Mouse (Mus musculus): ENCODE measurements at regions not wholly inside any gene's neighbourhood (a gene's known extent, or its start where the extent isn't known, plus 50 kb on each side); places are given as distances from the start of the nearest gene placed in this dataset.

DNA sequence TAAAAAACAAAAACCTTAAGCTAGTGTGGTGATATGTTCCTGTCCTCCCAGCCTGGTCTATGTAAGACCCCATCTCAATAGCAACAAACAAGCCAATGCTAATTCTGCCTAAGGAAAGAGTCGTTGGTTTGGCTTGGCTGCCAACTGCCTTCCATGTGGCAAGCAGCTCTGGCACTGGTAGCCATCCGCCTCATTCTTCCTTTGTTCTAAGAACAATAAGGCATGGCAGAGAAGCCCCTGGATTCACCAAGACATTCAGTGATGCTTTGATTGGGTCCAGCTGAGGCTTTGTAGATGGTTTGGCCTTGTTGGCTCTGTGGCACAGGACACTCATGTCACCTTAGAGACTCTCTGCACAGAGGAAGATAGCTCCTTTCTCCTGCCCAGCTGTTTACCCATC lies 139.9 kb upstream of the Irx5 start:
- DNase-seq (ENCODE audit: low spot score) (no peak), ATAC-seq (no peak)
- Histone ChIP-seq H3K9me3 (ENCODE audit: low read length) (no peaks in the 10 kb centered on the region), H3K4me2 (replicated peaks; ENCODE audit: low read depth, low read length) (no peak overlapping the region), H3K9ac (replicated peaks; ENCODE audit: low read depth) (no peak overlapping the region), H3K4me3 (ENCODE audit: low read depth, low read length) (no peak overlapping the region), H3K27ac (ENCODE audit: low read length) (no peak overlapping the region), H3K36me3 (ENCODE audit: insufficient read depth, low read length) (no peaks in the 10 kb centered on the region), H3K4me1 (ENCODE audit: insufficient read depth, low read depth, low read length) (no peaks in the 10 kb centered on the region), H3K27me3 (replicated peaks; ENCODE audit: insufficient read depth, low read length) (no peaks in the 10 kb centered on the region)
- TF ChIP-seq EP300 (IDR thresholded peaks at IDR 0.05) (no peak), CTCF (IDR thresholded peaks at IDR 0.05) (no peak)
- WGBS = 77% methylated on average over 2 of the region's 2 CpGs

DNA sequence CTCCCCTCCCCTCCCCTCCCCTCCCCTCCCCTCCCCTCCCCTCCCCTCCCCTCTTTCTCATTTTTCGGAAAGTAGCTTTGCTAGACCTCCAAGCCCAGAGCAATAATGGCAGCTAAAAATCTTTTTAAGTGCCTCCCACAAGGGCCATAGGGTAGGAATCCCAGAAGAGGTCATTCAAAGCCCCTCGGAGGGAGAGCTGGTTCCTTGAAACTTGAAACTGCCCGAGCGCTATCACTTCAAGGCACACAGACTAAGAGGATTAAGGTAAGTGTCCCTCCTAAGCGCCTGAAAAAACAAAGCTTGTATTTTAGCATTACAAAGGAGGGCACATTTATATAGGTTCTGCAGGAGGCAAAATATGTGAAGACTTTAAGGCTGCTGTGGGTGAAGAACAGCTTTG lies 141.2 kb upstream of the Irx5 start:
- no peak overlapping the region for H3K4me2 ChIP-seq (replicated peaks; ENCODE audit: low read depth, low read length)
- no peak overlapping the region for H3K4me3 ChIP-seq (ENCODE audit: low read depth, low read length)
- WGBS = 5% methylated on average over 4 of the region's 5 CpGs
- no peaks in the 10 kb centered on the region for H3K4me1 ChIP-seq (ENCODE audit: insufficient read depth, low read depth, low read length)
- DNase-seq (ENCODE audit: low spot score) (no peak), ATAC-seq (no peak)
- no peak overlapping the region for H3K9ac ChIP-seq (replicated peaks; ENCODE audit: low read depth)
- no peaks in the 10 kb centered on the region for H3K9me3 ChIP-seq (ENCODE audit: low read length)
- no peaks in the 10 kb centered on the region for H3K36me3 ChIP-seq (ENCODE audit: insufficient read depth, low read length)
- no peak overlapping the region for H3K27ac ChIP-seq (ENCODE audit: low read length)
- TF ChIP-seq EP300 (IDR thresholded peaks at IDR 0.05) (no peak), CTCF (IDR thresholded peaks at IDR 0.05) (no peak)
- no peaks in the 10 kb centered on the region for H3K27me3 ChIP-seq (replicated peaks; ENCODE audit: insufficient read depth, low read length)

GRCm38 (mm10) chr8:92212786-92213535 lies 144.5 kb upstream of the Irx5 start:
- WGBS = 49% methylated on average over 14 of the region's 14 CpGs
- no peak for DNase-seq (ENCODE audit: low spot score)
- no peaks in the 10 kb centered on the region for H3K4me1 ChIP-seq (ENCODE audit: insufficient read depth, low read depth, low read length)
- H3K27ac ChIP-seq (ENCODE audit: low read length) = no peak overlapping the region
- no peak overlapping the region for H3K9ac ChIP-seq (replicated peaks; ENCODE audit: low read depth)
- no peak overlapping the region for H3K4me2 ChIP-seq (replicated peaks; ENCODE audit: low read depth, low read length)
- no peak overlapping the region for H3K4me3 ChIP-seq (ENCODE audit: low read depth, low read length)
- no peak for TF ChIP-seq CTCF (IDR thresholded peaks at IDR 0.05)
- no peaks in the 10 kb centered on the region for H3K36me3 ChIP-seq (ENCODE audit: insufficient read depth, low read length)
- H3K9me3 ChIP-seq (ENCODE audit: low read length) = no peaks in the 10 kb centered on the region
- no peaks in the 10 kb centered on the region for H3K27me3 ChIP-seq (replicated peaks; ENCODE audit: insufficient read depth, low read length)
- no peak for ATAC-seq

- Histone ChIP-seq H3K9me3 (ENCODE audit: low read length) (no peaks in the 10 kb centered on the region), H3K4me3 (ENCODE audit: low read depth, low read length) (no peak overlapping the region), H3K27me3 (replicated peaks; ENCODE audit: insufficient read depth, low read length) (no peaks in the 10 kb centered on the region), H3K4me2 (replicated peaks; ENCODE audit: low read depth, low read length) (no peak overlapping the region), H3K36me3 (ENCODE audit: insufficient read depth, low read length) (no peaks in the 10 kb centered on the region), H3K27ac (ENCODE audit: low read length) (no peak overlapping the region), H3K9ac (replicated peaks; ENCODE audit: low read depth) (no peak overlapping the region), H3K4me1 (ENCODE audit: insufficient read depth, low read depth, low read length) (no peaks in the 10 kb centered on the region)
- ATAC-seq (peak; percentile 75), DNase-seq (ENCODE audit: low spot score) (peak; percentile 65)
- WGBS = 22% methylated on average over 5 of the region's 5 CpGs
- no peak for TF ChIP-seq EP300 (IDR thresholded peaks at IDR 0.05)
- TF ChIP-seq CTCF (IDR thresholded peaks at IDR 0.05) = no peak
Observed at GRCm38 (mm10) chr8:92209081-92209480, 148.3 kb upstream of the Irx5 start.

DNA sequence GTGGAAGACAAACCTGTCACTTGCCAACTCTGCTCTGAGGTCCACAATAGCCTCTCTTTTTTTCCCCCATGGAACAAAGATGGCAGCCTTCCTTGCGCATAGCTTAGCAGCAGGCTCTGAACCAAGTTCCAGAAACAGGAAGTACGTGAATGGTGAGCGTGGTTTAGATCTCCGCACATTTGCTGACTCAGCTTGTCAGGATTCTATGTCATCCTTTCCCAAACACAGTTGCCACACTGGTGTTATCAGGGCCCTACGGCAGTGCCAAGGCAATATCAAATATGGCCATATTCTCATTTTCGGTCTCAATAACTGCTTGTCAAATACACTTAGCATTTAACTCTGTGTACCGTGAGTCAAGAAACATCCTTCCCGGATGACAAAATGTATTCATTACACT lies 161.8 kb upstream of the Irx5 start:
- H3K9me3 ChIP-seq (ENCODE audit: low read length) = no peaks in the 10 kb centered on the region

DNA sequence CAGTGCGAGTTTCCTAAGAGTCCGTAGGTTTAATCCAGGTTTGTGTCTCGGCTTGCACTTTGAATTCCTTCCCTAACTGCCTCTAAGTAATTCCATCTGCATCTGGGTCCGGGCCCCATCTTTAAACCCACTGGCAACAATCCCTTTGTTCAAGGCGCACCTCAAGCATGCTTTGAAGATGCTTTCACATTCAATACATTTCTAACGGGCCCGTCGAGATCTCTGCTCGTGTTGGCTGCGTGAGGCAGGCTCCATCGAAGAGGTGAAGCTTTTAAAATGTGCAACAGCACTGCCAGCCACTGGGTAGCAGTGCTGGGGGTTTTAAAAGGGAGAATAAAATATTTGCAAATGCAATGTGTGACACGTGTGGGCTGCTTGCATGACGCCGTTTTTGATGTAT lies 163.4 kb upstream of the Irx5 start:
- Histone ChIP-seq H3K9me3 (ENCODE audit: low read length) (no peaks in the 10 kb centered on the region), H3K4me3 (ENCODE audit: low read depth, low read length) (no peak overlapping the region), H3K27ac (ENCODE audit: low read length) (no peak overlapping the region), H3K4me1 (ENCODE audit: insufficient read depth, low read depth, low read length) (no peaks in the 10 kb centered on the region), H3K36me3 (ENCODE audit: insufficient read depth, low read length) (no peaks in the 10 kb centered on the region), H3K9ac (replicated peaks; ENCODE audit: low read depth) (no peak overlapping the region), H3K4me2 (replicated peaks; ENCODE audit: low read depth, low read length) (no peak overlapping the region), H3K27me3 (replicated peaks; ENCODE audit: insufficient read depth, low read length) (no peaks in the 10 kb centered on the region)
- WGBS = 63% methylated on average over 14 of the region's 14 CpGs
- ATAC-seq (no peak), DNase-seq (ENCODE audit: low spot score) (no peak)
- no peak for TF ChIP-seq CTCF (IDR thresholded peaks at IDR 0.05)
- TF ChIP-seq EP300 (IDR thresholded peaks at IDR 0.05) = no peak

More for the DNA sequence above, 161.8 kb upstream of the Irx5 start:
- ATAC-seq (no peak), DNase-seq (ENCODE audit: low spot score) (no peak)
- H3K9ac ChIP-seq (replicated peaks; ENCODE audit: low read depth) = no peak overlapping the region
- TF ChIP-seq EP300 (IDR thresholded peaks at IDR 0.05) (no peak), CTCF (IDR thresholded peaks at IDR 0.05) (no peak)
- no peaks in the 10 kb centered on the region for H3K4me1 ChIP-seq (ENCODE audit: insufficient read depth, low read depth, low read length)
- H3K36me3 ChIP-seq (ENCODE audit: insufficient read depth, low read length) = no peaks in the 10 kb centered on the region
- no peak overlapping the region for H3K4me3 ChIP-seq (ENCODE audit: low read depth, low read length)
- H3K27me3 ChIP-seq (replicated peaks; ENCODE audit: insufficient read depth, low read length) = no peaks in the 10 kb centered on the region
- no peak overlapping the region for H3K4me2 ChIP-seq (replicated peaks; ENCODE audit: low read depth, low read length)
- 92% methylated on average over 8 of the region's 8 CpGs for WGBS
- no peak overlapping the region for H3K27ac ChIP-seq (ENCODE audit: low read length)

Measured in lung, postnatal 0 days (tissue).